Mouse (Mus musculus) CD4-positive, CD25-positive, alpha-beta regulatory T cell, adult 9 weeks (primary cell): ENCODE measurements around the gene Rusc2. TPM values are rescaled to one million over a fixed set of nuclear protein-coding genes. Genes with fewer than 3 reads are reported as not detected.

Source experiments
- polyA plus RNA-seq: library from polyadenylated mRNA; unstranded; fragments of 100-300 nt; shearing (Covaris generic); gene quantifications from one replicate; pipeline ENCODE4 v1.2.1, GENCODE M21; 2017

The Rusc2 gene
- not detected for polyA plus RNA-seq

DNA sequence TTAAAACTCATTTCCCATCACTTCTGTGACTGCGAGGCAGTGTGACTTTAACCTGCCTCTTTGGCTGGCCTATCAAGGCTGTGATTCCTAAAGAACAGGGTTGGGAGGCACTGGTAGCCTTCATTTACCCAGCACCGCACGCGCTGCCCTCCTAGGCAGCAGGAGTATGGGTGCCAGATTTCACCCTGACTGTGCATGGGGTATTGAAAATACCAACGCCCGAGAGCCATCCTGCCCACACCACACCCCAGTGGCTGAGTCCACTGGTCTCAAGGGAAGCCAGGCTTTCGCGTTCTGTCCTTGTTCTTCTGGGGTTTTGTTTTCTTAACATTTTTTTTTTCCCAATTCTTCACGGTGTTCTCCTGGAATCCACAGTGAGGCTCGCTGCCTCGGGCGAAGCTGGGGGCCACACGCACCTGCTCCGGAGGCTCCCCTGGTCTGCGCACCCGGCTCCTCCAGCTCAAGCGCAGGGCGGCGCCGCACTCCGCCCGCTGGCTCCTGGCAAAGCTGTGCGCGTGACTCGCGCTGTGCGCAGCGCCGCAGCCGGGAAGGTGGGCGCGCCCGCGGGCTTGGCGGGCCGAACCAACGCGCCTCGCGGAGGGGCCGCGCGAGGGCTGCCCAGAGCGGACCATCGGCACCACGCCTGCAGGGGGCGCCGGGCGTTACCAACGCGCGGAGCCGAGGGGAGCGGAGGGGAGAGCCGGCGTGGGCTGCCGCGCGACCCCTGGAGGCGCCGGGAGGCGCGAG, at the start of gene Rusc2:
TSS of gene Rusc2 (plus strand) at position 572 of the 747 bp plus-strand sequence.

DNA sequence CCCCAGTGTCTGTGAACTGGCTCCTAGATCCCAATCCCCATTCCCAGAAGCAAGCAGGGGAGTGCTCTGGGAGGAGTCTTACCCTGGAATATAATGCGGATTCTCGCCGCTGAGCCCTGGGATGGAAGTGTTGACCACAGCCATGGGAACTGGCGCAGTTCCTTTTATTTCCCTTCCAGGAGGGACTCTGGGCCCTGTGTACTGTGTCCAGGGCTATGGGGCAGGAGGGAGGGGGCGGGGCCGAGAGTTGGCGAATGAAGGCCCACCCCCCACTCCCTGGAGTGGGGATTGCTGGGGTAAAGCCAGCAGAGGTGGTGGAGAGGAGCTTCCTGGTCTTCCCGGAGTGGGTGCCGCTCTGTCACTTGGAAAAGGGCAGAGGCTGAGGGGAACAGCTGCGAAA, 47.2 kb downstream of the Rusc2 start, which contains the start of gene Fam166b:
TSS of gene Fam166b (minus strand) at position 189 of the 400 bp plus-strand sequence.

DNA sequence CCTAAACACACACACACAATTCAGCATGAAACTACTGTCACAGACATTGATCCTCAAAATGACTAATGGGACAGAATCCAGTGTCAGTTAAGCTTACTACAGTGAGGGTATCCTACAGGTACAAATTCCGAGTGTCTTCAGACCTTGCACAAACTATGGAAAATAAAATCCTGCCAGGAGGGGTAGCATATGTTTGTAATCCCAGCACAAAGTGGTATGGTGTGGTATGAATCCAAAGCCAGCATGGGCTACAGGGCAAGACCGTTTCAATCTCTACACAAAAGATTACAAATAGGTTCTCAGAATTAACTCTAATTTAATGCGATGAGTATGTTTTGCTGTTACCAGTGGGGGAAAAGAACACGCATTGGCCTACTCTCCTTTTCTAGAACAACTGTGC, 59.9 kb downstream of the Rusc2 start, which contains the start of gene Tesk1:
TSS of gene Tesk1 (plus strand) at position 301 of the 400 bp plus-strand sequence.

DNA sequence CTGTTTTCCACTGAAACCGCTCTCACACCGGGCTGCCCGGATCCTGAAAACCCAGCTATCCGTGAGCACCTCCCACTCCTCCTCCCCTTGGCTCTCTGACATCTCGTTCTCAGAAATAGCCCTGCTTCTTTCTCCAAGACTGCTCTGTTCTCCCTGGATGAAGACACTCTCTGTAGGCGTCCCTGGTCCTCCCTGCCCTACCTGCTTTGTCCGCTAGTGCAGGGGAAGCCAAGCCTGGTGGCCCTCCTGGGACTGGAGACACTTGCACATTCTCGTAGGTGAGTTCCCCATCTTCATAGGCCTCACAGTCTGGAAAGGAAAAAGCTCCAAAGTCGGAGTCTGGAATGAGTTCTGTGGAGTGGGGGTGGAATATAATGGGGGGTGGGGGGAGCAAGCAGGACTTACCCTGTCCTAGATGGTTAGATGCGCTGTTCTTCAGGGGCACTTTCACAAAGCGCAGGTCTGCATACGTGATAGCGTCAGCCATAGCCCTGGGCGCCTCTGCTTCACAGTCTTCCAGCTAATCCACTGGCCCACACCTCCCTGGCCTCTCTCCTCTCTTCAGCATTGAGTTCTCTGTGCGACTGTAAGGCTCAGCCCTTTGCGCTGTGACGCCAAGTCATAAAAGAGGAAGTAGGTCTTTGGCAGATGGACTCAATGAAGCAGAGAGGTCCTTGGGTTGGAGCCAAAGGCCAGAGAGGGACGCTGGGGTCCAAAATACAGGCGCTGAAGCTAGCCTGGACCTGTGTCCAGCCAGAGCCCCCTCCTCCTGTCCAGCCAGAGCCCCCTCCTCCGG, 72.5 kb downstream of the Rusc2 start, which contains the start of gene Cd72:
TSS of gene Cd72 (minus strand) at position 588 of the 796 bp plus-strand sequence.

Other genes starting within 250 kb of the Rusc2 start
- not detected for gene Atp8b5, start 114.8 kb upstream of the Rusc2 start, polyA plus RNA-seq
- not detected for gene Fam166b, start 47.2 kb downstream of the Rusc2 start, polyA plus RNA-seq
- gene Tesk1, start 60.0 kb downstream of the Rusc2 start, polyA plus RNA-seq, result 0.91 TPM
- gene Cd72, start 72.6 kb downstream of the Rusc2 start, polyA plus RNA-seq, result 65.7 TPM
- gene Sit1, start 101.8 kb downstream of the Rusc2 start, polyA plus RNA-seq, result 209 TPM
- gene Ccdc107, start 110.9 kb downstream of the Rusc2 start, polyA plus RNA-seq, result 87.3 TPM
- gene Arhgef39, start 117.7 kb downstream of the Rusc2 start, polyA plus RNA-seq, result 5.8 TPM
- 1.0 TPM for gene Car9, start 125.0 kb downstream of the Rusc2 start, polyA plus RNA-seq
- gene Tpm2, start 141.8 kb downstream of the Rusc2 start, polyA plus RNA-seq, result not detected
- 99.6 TPM for gene Creb3, start 180.4 kb downstream of the Rusc2 start, polyA plus RNA-seq
- 315 TPM for gene Tln1, start 180.7 kb downstream of the Rusc2 start, polyA plus RNA-seq
- 32.3 TPM for gene Rgp1, start 196.7 kb downstream of the Rusc2 start, polyA plus RNA-seq
- gene Gba2, start 196.9 kb downstream of the Rusc2 start, polyA plus RNA-seq, result 20.9 TPM
- gene Msmp, start 202.5 kb downstream of the Rusc2 start, polyA plus RNA-seq, result 3.6 TPM
- gene Npr2, start 250.0 kb downstream of the Rusc2 start, polyA plus RNA-seq, result not detected